Mouse (Mus musculus) hindbrain, embryonic 14.5 days (tissue): ENCODE measurements around the gene Ccl20. TPM values are rescaled to one million over a fixed set of nuclear protein-coding genes. Genes with fewer than 3 reads are reported as not detected.

ENCODE experiments used
- ATAC-seq: fragments of 200-750 bp; cut with Nextera tagmentation; 2 replicates; pipeline ENCODE4 v1.8.0; 2017; ENCODE audit warnings: moderate number of reproducible peaks, mild to moderate bottlenecking, moderate TSS enrichment, moderate library complexity; ENCODE audit not compliant: low FRiP score
- DNase-seq: peaks from one replicate; pipeline ENCODE4 v3.0.0-alpha.2; 2015; ENCODE audit warnings: low spot score
- H3K27ac ChIP-seq: fragments of 300-500 bp; sonication (generic); 2 replicates; pipeline ENCODE4 v1.5.1; 2014; ENCODE audit warnings: mild to moderate bottlenecking, moderate library complexity
- H3K27me3 ChIP-seq: fragments of 300-500 bp; sonication (generic); 2 replicates; pipeline ENCODE4 v1.6.1; 2014; ENCODE audit warnings: mild to moderate bottlenecking, low read length, mixed read lengths; ENCODE audit not compliant: control insufficient read depth, insufficient read depth
- H3K36me3 ChIP-seq: fragments of 300-500 bp; sonication (generic); replicated peaks from 2 replicates; pipeline ENCODE4 v1.6.1; 2014; ENCODE audit not compliant: control insufficient read depth, insufficient read depth
- H3K4me1 ChIP-seq: fragments of 300-500 bp; sonication (generic); replicated peaks from 2 replicates; pipeline ENCODE4 v1.6.1; 2014; ENCODE audit warnings: antibody characterized with exemption, low read length, mixed read lengths; ENCODE audit not compliant: control insufficient read depth, insufficient read depth
- H3K4me2 ChIP-seq: fragments of 300-500 bp; sonication (generic); replicated peaks from 2 replicates; pipeline ENCODE4 v1.6.1; 2014; ENCODE audit warnings: mild to moderate bottlenecking, moderate library complexity
- H3K4me3 ChIP-seq: fragments of 300-500 bp; sonication (generic); replicated peaks from 2 replicates; pipeline ENCODE4 v1.5.1; 2014; ENCODE audit warnings: mild to moderate bottlenecking, low read length
- H3K9ac ChIP-seq: fragments of 300-500 bp; sonication (generic); 2 replicates; pipeline ENCODE4 v1.6.1; 2014
- H3K9me3 ChIP-seq: fragments of 300-500 bp; sonication (generic); 2 replicates; pipeline ENCODE4 v1.6.1; 2016; ENCODE audit warnings: low read length; ENCODE audit not compliant: control insufficient read depth
- WGBS: fragments of 180-500 bp; shearing (Covaris S2); extraction: QIAGEN DNeasy Blood & Tissue Kit; methylation state at CpG from one replicate; pipeline ENCODE4 v1.1.7; 2014; 5-methylcytosine and 5-hydroxymethylcytosine counted together
- polyA plus RNA-seq: library from polyadenylated mRNA; unstranded; fragments of >200 nt; fragmentation: Nextera tagmentation; extraction: Ambion mirVana; gene quantifications from 2 replicates; pipeline ENCODE4 v1.2.1, GENCODE M21; 2014

Gene Ccl20
- polyA plus RNA-seq = not detected in 2 replicates

DNA sequence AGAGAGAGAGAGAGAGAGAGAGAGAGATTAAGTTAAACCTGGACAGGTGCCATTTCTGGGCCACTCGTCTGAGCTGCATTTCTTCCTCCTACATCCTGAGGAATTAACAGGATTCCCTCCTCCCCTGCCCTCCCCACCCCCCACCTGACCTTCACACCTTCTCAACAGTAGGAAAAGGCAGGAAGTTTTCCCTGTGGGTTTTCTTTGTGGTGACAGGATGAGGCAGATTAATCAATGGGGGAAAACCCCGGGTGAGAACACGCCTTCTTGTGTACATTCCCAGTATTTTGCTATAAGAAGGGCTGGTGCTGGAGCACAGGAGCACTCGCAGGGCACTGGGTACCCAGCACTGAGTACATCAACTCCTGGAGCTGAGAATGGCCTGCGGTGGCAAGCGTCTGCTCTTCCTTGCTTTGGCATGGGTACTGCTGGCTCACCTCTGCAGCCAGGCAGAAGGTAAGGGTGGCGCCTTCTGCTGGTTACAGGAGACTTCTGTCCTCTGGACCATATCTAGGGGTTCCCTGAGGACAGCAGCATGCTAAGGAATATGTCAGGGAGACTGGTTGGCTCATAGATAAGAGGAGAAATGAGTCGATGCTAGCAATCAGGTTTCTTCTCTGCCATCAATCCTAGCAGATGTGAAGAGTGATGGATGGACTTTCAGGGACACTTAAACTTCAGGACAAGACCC lies at the start of gene Ccl20:
TSS of gene Ccl20 (plus strand) at position 320 of the 691 bp plus-strand sequence.
- H3K27ac ChIP-seq = no peak within 1 kb of the TSS
- WGBS = 45% methylated on average over 8 of the region's 8 CpGs
- no peaks in the 10 kb centered on the region for H3K27me3 ChIP-seq
- H3K36me3 ChIP-seq = no peaks in the 10 kb centered on the region
- DNase-seq (no peak), ATAC-seq (no peak)
- H3K4me3 ChIP-seq = no peak within 1 kb of the TSS
- H3K4me1 ChIP-seq = no peaks in the 10 kb centered on the region
- H3K9ac ChIP-seq = no peak within 1 kb of the TSS
- H3K9me3 ChIP-seq = no peaks in the 10 kb centered on the region
- no peak within 1 kb of the TSS for H3K4me2 ChIP-seq

GRCm38 (mm10) chr1:83067205-83067604 lies 49.4 kb upstream of the Ccl20 start:
- Histone ChIP-seq H3K4me3 (no peak overlapping the region), H3K36me3 (no peaks in the 10 kb centered on the region), H3K9ac (no peak overlapping the region), H3K9me3 (no peaks in the 10 kb centered on the region), H3K27me3 (no peaks in the 10 kb centered on the region), H3K4me2 (no peak overlapping the region), H3K4me1 (no peaks in the 10 kb centered on the region), H3K27ac (no peak overlapping the region)
- no peak for DNase-seq
- no peak for ATAC-seq
- 90% methylated on average over 10 of the region's 10 CpGs for WGBS

DNA sequence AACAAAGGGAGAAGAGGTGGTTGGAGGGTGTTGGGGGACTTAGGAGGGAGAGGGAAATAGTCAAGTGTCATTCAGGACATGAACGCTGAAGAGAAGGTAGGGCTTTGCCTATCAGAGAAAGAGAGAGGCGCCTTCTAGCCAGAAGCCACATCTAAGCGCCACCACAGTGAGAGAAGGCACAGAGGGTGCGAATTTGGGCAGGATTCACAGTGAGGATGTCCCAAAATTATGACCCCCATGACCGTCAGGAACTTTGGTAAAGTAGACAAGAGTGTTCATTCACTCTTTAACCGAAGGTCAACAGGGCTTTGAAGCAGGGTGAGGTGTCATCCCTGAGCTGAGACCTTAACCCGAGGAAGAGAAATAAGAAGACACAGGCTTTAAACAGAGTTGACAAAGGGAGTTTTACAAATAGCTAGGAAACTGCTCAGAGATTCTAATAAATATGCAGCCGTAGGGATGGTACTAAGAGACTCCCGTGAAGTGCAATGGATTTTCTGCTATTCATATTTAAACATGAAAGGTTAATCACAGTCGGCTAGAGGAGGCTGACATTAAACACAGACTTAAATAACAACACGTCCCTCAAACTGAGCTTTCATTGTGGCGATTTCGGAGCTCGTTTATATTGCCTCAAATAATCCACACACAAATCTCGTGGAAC lies 40.9 kb upstream of the Ccl20 start:
- peak overlapping the region; percentile 16; the same call in 1 of the 2 replicates for H3K9ac ChIP-seq
- no peaks in the 10 kb centered on the region for H3K4me1 ChIP-seq
- H3K27ac ChIP-seq = no peak overlapping the region
- H3K27me3 ChIP-seq = no peaks in the 10 kb centered on the region
- H3K9me3 ChIP-seq = no peaks in the 10 kb centered on the region
- 40% methylated on average over 15 of the region's 15 CpGs for WGBS
- peak overlapping the region; percentile 43 for H3K4me2 ChIP-seq
- H3K4me3 ChIP-seq = peak overlapping the region; percentile 15
- peak; percentile 72 for ATAC-seq
- H3K36me3 ChIP-seq = no peaks in the 10 kb centered on the region
- no peak for DNase-seq

GRCm38 (mm10) chr1:83076190-83076917 lies 40.2 kb upstream of the Ccl20 start:
- ATAC-seq (peak; percentile 93), DNase-seq (peak; percentile 88)
- Histone ChIP-seq H3K9ac (peak overlapping the region; percentile 16; the same call in 1 of the 2 replicates), H3K4me2 (peak overlapping the region; percentile 43), H3K9me3 (no peaks in the 10 kb centered on the region), H3K27me3 (no peaks in the 10 kb centered on the region), H3K4me3 (peak overlapping the region; percentile 15), H3K4me1 (no peaks in the 10 kb centered on the region), H3K36me3 (no peaks in the 10 kb centered on the region), H3K27ac (no peak overlapping the region)
- WGBS = 47% methylated on average over 11 of the region's 11 CpGs

DNA sequence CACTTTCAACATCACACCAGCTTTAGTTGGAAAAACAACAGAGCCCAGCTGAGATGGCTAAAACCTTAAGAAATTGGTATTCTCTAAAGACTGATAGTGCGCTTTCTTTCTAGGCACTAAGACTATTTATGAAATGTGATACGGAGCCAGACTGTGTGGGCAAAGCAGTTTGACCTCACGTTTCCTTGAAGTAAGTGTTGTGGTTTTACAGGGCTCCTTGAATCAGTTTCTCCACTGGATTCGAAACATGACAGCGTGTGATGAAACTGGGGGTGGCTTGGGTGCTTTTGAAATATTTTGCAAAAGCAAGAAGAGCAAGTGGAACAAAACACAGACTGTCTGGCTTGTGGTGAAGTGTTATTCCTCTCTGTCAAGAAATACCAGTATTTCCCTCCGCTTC lies 39.5 kb upstream of the Ccl20 start:
- Histone ChIP-seq H3K36me3 (no peaks in the 10 kb centered on the region), H3K27ac (no peak overlapping the region), H3K9ac (no peak overlapping the region), H3K9me3 (no peaks in the 10 kb centered on the region), H3K4me1 (no peaks in the 10 kb centered on the region), H3K4me3 (no peak overlapping the region), H3K4me2 (no peak overlapping the region), H3K27me3 (no peaks in the 10 kb centered on the region)
- DNase-seq (no peak), ATAC-seq (no peak)
- 88% methylated on average over 6 of the region's 6 CpGs for WGBS

- H3K27ac ChIP-seq = no peak overlapping the region
- WGBS = 93% methylated on average over 2 of the region's 2 CpGs
- H3K36me3 ChIP-seq = no peaks in the 10 kb centered on the region
- no peak for ATAC-seq
- H3K9me3 ChIP-seq = no peaks in the 10 kb centered on the region
- H3K4me1 ChIP-seq = no peaks in the 10 kb centered on the region
- no peak overlapping the region for H3K9ac ChIP-seq
- no peaks in the 10 kb centered on the region for H3K27me3 ChIP-seq
- H3K4me3 ChIP-seq = no peak overlapping the region
- DNase-seq = no peak
- no peak overlapping the region for H3K4me2 ChIP-seq
Observed at GRCm38 (mm10) chr1:83084790-83085189, 31.8 kb upstream of the Ccl20 start.

DNA sequence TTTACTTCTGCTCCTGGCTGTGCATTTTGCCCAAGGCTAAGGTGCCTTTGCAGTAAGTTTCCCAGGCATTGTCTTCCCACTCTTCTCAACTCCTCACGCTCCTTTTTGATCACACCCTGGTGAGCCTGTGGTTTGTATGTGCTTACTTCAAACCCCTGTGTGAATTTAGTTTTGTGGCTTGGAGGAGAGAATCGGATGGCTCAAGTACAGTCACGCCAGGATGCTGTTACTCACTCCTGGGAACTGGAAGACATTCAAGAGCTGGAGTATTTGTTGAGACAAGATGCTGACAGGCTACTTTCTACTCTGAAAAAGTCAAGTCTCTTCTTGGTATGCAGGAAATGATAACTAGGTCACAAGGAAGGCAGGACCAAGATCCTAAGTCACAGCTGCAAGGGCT lies 25.3 kb upstream of the Ccl20 start:
- H3K4me3 ChIP-seq = no peak overlapping the region
- 82% methylated on average over 3 of the region's 3 CpGs for WGBS
- no peaks in the 10 kb centered on the region for H3K27me3 ChIP-seq
- no peaks in the 10 kb centered on the region for H3K36me3 ChIP-seq
- no peak overlapping the region for H3K4me2 ChIP-seq
- no peak overlapping the region for H3K27ac ChIP-seq
- DNase-seq = no peak
- H3K9me3 ChIP-seq = no peaks in the 10 kb centered on the region
- no peak for ATAC-seq
- H3K9ac ChIP-seq = no peak overlapping the region
- no peaks in the 10 kb centered on the region for H3K4me1 ChIP-seq

DNA sequence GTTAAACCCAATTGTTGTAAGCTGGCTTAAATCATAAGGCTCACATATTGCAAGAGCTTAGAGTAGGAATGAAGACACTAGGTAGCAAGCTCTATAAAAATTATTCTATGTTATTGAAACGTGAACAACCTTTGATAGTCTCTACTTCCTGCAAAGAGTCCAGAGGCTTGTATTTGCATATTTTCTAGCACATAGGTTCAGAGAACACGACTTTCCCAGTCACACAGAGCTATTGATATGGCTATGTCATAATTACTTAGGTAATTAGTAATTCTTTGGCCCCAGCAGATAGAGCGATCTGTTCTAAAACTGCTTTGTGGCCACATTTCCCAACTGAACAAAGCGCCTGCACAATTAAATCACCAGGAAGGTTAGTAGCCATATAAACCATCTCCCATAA lies 19.6 kb upstream of the Ccl20 start:
- DNase-seq (no peak), ATAC-seq (no peak)
- Histone ChIP-seq H3K9ac (no peak overlapping the region), H3K9me3 (no peaks in the 10 kb centered on the region), H3K36me3 (no peaks in the 10 kb centered on the region), H3K4me1 (0 out of 2 replicates have a peak, but pooled peaks cover 4% of the 10 kb centered on the region), H3K27ac (no peak overlapping the region), H3K4me2 (no peak overlapping the region), H3K27me3 (no peaks in the 10 kb centered on the region), H3K4me3 (no peak overlapping the region)
- 86% methylated on average over 4 of the region's 4 CpGs for WGBS

GRCm38 (mm10) chr1:83099160-83099559 lies 17.4 kb upstream of the Ccl20 start:
- Histone ChIP-seq H3K36me3 (no peaks in the 10 kb centered on the region), H3K4me1 (0 out of 2 replicates have a peak, but pooled peaks cover 4% of the 10 kb centered on the region), H3K27ac (no peak overlapping the region), H3K4me3 (no peak overlapping the region), H3K4me2 (no peak overlapping the region), H3K9ac (no peak overlapping the region), H3K9me3 (no peaks in the 10 kb centered on the region), H3K27me3 (no peaks in the 10 kb centered on the region)
- DNase-seq (no peak), ATAC-seq (no peak)
- 82% methylated on average over 2 of the region's 2 CpGs for WGBS
